Mouse (Mus musculus) liver, adult 2 months (tissue): ENCODE results near the gene Plscr5. TPM values are rescaled to one million over a fixed set of nuclear protein-coding genes. Genes with fewer than 3 reads are reported as not detected.

Experiments used
- DNase-seq: peaks from one replicate; pipeline ENCODE4 v3.0.0-alpha.2; 2011; ENCODE audit warnings: low read depth, low spot score; ENCODE audit errors: extremely low read depth
- H3K27ac ChIP-seq: fragments of 200-500 bp; replicated peaks from 2 replicates; pipeline ENCODE4 v1.5.1; 2012; ENCODE audit warnings: low read depth, mild to moderate bottlenecking, control low read depth, inconsistent platforms, low read length; ENCODE audit not compliant: insufficient read depth
- H3K27me3 ChIP-seq: fragments of 200-500 bp; 2 replicates; pipeline ENCODE4 v1.6.1; 2012; ENCODE audit warnings: mild to moderate bottlenecking, moderate library complexity, low read length, inconsistent platforms; ENCODE audit not compliant: control insufficient read depth, insufficient read depth
- H3K36me3 ChIP-seq: fragments of 200-500 bp; 2 replicates; pipeline ENCODE4 v1.6.1; 2012; ENCODE audit warnings: low read length, inconsistent platforms; ENCODE audit not compliant: control insufficient read depth, insufficient read depth
- H3K4me1 ChIP-seq: fragments of 200-500 bp; 2 replicates; pipeline ENCODE4 v1.6.1; 2011; ENCODE audit warnings: low read length; ENCODE audit not compliant: control insufficient read depth, insufficient read depth
- H3K4me3 ChIP-seq: fragments of 200-500 bp; 2 replicates; pipeline ENCODE4 v1.5.1; 2011; ENCODE audit warnings: low read depth, mild to moderate bottlenecking, control low read depth, low read length, moderate library complexity; ENCODE audit not compliant: insufficient read depth
- H3K79me2 ChIP-seq: fragments of 200-500 bp; 2 replicates; pipeline ENCODE4 v1.6.1; 2012; ENCODE audit warnings: inconsistent platforms, mild to moderate bottlenecking, low read length, moderate library complexity; ENCODE audit not compliant: control insufficient read depth, insufficient read depth
- H3K9ac ChIP-seq: fragments of 200-500 bp; 2 replicates; pipeline ENCODE4 v1.6.1; 2012; ENCODE audit warnings: low read depth, mild to moderate bottlenecking, control low read depth, inconsistent platforms, low read length
- CTCF ChIP-seq: fragments of 200-500 bp; IDR thresholded peaks from 2 replicates; pipeline ENCODE4 v1.5.1; 2011; ENCODE audit warnings: low read depth, low read length, control low read depth
- POLR2A ChIP-seq: fragments of 200-500 bp; IDR thresholded peaks from 2 replicates; pipeline ENCODE4 v1.6.1; 2011; ENCODE audit warnings: low read length, control low read depth; ENCODE audit not compliant: insufficient read depth; ENCODE audit errors: extremely low read depth
- WGBS: fragments of 180-500 bp; shearing (Covaris S2); methylation state at CpG from one replicate; pipeline ENCODE4 v1.1.7; 2018; 5-methylcytosine and 5-hydroxymethylcytosine counted together
- polyA plus RNA-seq: library from polyadenylated mRNA; depleted of rRNA; stranded (reverse); fragments of >200 nt; gene quantifications from 2 replicates; pipeline ENCODE4 v1.2.3, GENCODE M21; 2012
- total RNA-seq: library from RNA; depleted of rRNA; stranded (reverse); fragments of >200 nt; gene quantifications from 2 replicates; pipeline ENCODE4 v1.2.3, GENCODE M21; 2014

Gene Plscr5
- total and polyA plus RNA-seq, 2 experiments: not detected

DNA sequence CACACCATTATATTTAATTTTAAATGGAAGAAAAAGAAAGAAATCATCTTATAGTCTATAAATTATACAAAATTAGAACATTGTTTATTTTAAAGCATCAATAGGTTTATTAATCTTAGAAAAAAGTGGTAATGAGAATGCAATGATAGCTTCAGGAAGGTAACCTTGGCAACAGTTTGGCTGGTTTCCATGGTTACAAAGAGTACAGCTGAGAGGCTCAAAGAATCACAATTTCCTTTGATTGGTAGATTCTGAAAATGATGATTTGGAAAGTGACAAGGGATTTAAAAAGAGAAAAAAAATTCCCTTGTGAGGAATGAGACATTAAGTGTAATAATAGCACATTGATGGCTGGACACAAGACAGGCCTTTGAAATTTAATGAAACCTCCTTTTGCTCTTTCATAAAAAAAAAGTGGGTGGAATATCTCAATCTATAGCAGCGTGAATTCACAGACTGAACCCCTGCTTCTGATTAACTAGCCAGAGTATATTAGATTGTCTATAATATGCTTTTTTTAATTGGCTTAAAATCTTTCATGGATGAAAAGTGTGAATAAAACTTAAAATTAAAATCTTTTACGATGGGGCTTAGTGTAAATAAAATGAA, 13.8 kb upstream of the Plscr5 start:
- no peak overlapping the region for H3K27ac ChIP-seq
- whole genome bisulfite sequencing: 91% methylated on average over 2 of the region's 2 CpGs
- H3K9ac ChIP-seq: no peak overlapping the region
- TF ChIP-seq POLR2A: no peak
- no peak for TF ChIP-seq CTCF
- H3K27me3 ChIP-seq: no peaks in the 10 kb centered on the region
- no peaks in the 10 kb centered on the region for H3K4me1 ChIP-seq
- H3K79me2 ChIP-seq: no peaks in the 10 kb centered on the region
- no peaks in the 10 kb centered on the region for H3K36me3 ChIP-seq
- DNase-seq: no peak
- H3K4me3 ChIP-seq: no peak overlapping the region

DNA sequence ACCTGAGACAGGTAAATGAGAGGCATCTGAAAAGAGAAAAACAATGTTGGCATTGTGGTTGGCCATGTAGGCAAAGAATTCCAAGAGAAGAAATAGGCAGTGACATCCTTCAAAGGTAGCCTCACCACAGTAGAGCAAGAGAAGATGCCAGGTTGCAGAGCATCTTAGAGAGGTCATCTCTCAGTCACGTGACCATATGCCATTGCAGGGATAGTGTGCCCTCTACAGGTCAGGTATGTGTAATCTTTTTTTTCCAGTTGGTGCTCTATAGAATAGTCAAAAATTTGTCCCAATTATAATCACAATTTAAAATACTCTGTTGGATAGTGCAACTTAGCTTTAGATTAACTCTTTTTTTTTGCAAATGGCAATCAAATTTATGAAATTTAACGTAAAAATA, 1.4 kb upstream of the Plscr5 start:
- no peaks in the 10 kb centered on the region for H3K79me2 ChIP-seq
- TF ChIP-seq POLR2A (no peak), CTCF (no peak)
- H3K27me3 ChIP-seq: no peaks in the 10 kb centered on the region
- no peaks in the 10 kb centered on the region for H3K4me1 ChIP-seq
- no peak overlapping the region for H3K4me3 ChIP-seq
- 76% methylated on average over 2 of the region's 2 CpGs for WGBS
- H3K36me3 ChIP-seq: no peaks in the 10 kb centered on the region
- no peak for DNase-seq
- no peak overlapping the region for H3K27ac ChIP-seq
- no peak overlapping the region for H3K9ac ChIP-seq

DNA sequence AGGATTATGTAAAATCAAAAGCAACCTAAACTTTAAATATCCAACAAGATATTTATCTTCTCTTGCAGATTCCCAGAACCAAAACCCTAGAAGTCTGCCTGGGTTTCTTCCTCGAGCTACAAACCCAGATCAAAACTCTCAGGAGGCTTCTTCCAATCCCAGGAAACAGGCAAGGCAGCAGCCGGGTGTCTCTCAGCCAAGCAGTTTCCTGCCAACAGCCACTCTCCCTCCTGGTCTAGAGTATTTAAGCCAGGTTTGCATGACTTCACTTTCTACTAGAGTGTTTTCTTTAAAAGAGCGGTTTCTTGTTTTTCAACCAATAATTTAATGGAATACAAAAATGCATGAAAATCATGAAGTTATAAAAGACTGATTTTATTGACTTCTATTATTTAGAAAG, 5.7 kb downstream of the Plscr5 start:
- Histone ChIP-seq H3K27ac (no peak overlapping the region), H3K27me3 (no peaks in the 10 kb centered on the region), H3K36me3 (no peaks in the 10 kb centered on the region), H3K79me2 (no peaks in the 10 kb centered on the region), H3K9ac (no peak overlapping the region), H3K4me1 (no peaks in the 10 kb centered on the region), H3K4me3 (no peak overlapping the region)
- DNase-seq: no peak
- TF ChIP-seq CTCF: no peak
- no peak for TF ChIP-seq POLR2A
- WGBS: 68% methylated on average over 3 of the region's 3 CpGs

DNA sequence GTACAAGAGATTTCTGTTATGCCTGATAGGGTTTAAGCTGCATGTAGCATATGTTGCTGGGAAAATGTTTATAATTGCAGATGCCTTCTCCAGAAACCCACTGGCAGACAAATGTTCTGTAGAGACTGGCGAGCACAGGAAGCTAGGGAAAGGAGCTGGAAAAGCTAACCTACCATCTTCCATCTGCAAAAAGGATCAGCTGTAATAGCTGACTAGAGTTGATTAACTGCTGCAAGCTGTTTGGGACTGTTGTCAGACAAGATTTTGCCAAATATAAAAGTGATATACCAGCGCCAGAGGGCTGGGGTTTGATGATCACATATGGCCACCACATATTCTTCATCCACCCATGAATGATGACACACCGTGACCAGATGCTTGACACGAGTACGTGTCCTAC, 6.8 kb downstream of the Plscr5 start:
- no peak for TF ChIP-seq CTCF
- TF ChIP-seq POLR2A: no peak
- Histone ChIP-seq H3K27ac (no peak overlapping the region), H3K9ac (no peak overlapping the region), H3K27me3 (no peaks in the 10 kb centered on the region), H3K79me2 (no peaks in the 10 kb centered on the region), H3K36me3 (no peaks in the 10 kb centered on the region), H3K4me1 (no peaks in the 10 kb centered on the region), H3K4me3 (no peak overlapping the region)
- DNase-seq: no peak
- 90% methylated on average over 5 of the region's 5 CpGs for WGBS

DNA sequence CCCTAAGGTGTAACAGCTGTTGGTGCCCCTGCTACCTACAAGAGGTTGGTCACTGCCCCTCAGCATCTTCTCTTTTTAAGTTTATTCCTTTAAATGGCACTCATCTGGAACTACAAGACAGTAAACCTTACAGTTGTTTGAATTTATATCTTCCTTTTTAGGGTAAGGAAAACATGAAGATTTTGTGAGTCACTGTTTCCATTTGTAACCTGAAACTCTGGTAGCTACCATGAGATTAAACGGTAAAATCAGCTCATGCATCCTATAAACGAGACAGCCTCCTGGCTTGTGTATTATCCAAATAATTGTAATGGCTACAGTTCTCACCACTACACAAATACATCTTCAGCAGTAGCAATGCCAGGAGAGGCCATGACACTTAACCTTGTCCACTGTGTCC, 11.7 kb downstream of the Plscr5 start:
- DNase-seq: no peak
- WGBS: 47% methylated on average over 2 of the region's 2 CpGs
- TF ChIP-seq CTCF (no peak), POLR2A (no peak)

DNA sequence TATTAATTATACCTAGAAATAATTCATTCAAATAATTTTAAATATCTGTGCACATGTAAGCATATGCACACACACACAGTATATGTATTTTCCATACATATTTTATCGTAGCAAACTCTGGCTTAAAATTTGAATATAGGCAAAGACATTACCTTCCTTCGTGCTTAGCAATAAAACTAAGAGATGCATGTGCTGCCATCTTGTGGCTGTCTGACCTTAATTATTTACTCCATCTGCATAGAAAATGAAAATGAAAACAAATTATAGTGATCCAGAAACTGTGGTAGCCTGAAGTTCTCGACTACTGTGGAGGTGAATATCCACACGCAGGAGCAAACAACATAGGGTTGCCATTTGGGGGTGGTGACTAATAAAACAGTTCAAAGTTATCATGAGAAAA, 14.6 kb downstream of the Plscr5 start:
- Histone ChIP-seq H3K27me3 (no peaks in the 10 kb centered on the region), H3K36me3 (no peaks in the 10 kb centered on the region), H3K4me3 (peak overlapping the region; percentile 54), H3K4me1 (no peaks in the 10 kb centered on the region; the same call in 1 of the 2 replicates), H3K9ac (no peak overlapping the region; the same call in 1 of the 2 replicates), H3K27ac (no peak overlapping the region), H3K79me2 (no peaks in the 10 kb centered on the region)
- DNase-seq: peak; percentile 70
- 18% methylated on average over 4 of the region's 4 CpGs for WGBS
- TF ChIP-seq CTCF (no peak), POLR2A (no peak)

More for the DNA sequence above, 11.7 kb downstream of the Plscr5 start:
- no peaks in the 10 kb centered on the region for H3K27me3 ChIP-seq
- H3K9ac ChIP-seq: no peak overlapping the region
- H3K79me2 ChIP-seq: no peaks in the 10 kb centered on the region
- H3K4me3 ChIP-seq: no peak overlapping the region
- H3K4me1 ChIP-seq: no peaks in the 10 kb centered on the region
- no peaks in the 10 kb centered on the region for H3K36me3 ChIP-seq
- no peak overlapping the region for H3K27ac ChIP-seq
